Mouse (Mus musculus) midbrain, embryonic 10.5 days (tissue): ENCODE results near the gene Slc25a5. TPM values are rescaled to one million over a fixed set of nuclear protein-coding genes. Genes with fewer than 3 reads are reported as not detected.

ENCODE experiments used
- DNase-seq: peaks from one replicate; pipeline ENCODE4 v3.0.0-alpha.2; 2017; ENCODE audit warnings: low spot score
- H3K27ac ChIP-seq: fragments of 300-500 bp; sonication (generic); replicated peaks from 2 replicates; pipeline ENCODE4 v1.5.1; 2016; ENCODE audit warnings: mild to moderate bottlenecking
- H3K27me3 ChIP-seq: fragments of 300-500 bp; sonication (generic); 2 replicates; pipeline ENCODE4 v1.6.1; 2016; ENCODE audit warnings: low read depth, mild to moderate bottlenecking; ENCODE audit not compliant: poor library complexity, severe bottlenecking
- H3K36me3 ChIP-seq: fragments of 300-500 bp; sonication (generic); 2 replicates; pipeline ENCODE4 v1.6.1; 2016; ENCODE audit warnings: mild to moderate bottlenecking, moderate library complexity
- H3K4me1 ChIP-seq: fragments of 300-500 bp; sonication (generic); 2 replicates; pipeline ENCODE4 v1.6.1; 2016
- H3K4me3 ChIP-seq: fragments of 300-500 bp; sonication (generic); 2 replicates; pipeline ENCODE4 v1.5.1; 2016; ENCODE audit warnings: mild to moderate bottlenecking, moderate library complexity
- H3K9me3 ChIP-seq: fragments of 300-500 bp; sonication (generic); replicated peaks from 2 replicates; pipeline ENCODE4 v1.6.1; 2016; ENCODE audit warnings: mild to moderate bottlenecking
- WGBS: fragments of 180-500 bp; shearing (Covaris S2); methylation state at CpG from one replicate; pipeline ENCODE4 v1.1.7; 2016; 5-methylcytosine and 5-hydroxymethylcytosine counted together
- polyA plus RNA-seq: library from polyadenylated mRNA; unstranded; fragments of >200 nt; fragmentation: Nextera tagmentation; extraction: Ambion mirVana; gene quantifications from 2 replicates; pipeline ENCODE4 v1.2.1, GENCODE M21; 2016

Gene Slc25a5
- polyA plus RNA-seq, result 854 and 880 TPM in 2 replicates

- 19% methylated on average over 41 of the region's 41 CpGs for WGBS
- Histone ChIP-seq H3K9me3 (peaks cover 8% of the 10 kb centered on the region; the same call in 1 of the 2 replicates), H3K4me1 (peaks cover 13% of the 10 kb centered on the region), H3K27me3 (no peaks in the 10 kb centered on the region), H3K36me3 (peaks cover 20% of the 10 kb centered on the region), H3K4me3 (peak within 1 kb of the TSS; percentile 69), H3K27ac (peak within 1 kb of the TSS; percentile 89)
- DNase-seq, result peak; percentile 82
Measured at GRCm38 (mm10) chrX:36795424-36796162, at the start of gene Slc25a5. Gene Slc25a5, plus strand, starts transcription at chrX:36795651.

DNA sequence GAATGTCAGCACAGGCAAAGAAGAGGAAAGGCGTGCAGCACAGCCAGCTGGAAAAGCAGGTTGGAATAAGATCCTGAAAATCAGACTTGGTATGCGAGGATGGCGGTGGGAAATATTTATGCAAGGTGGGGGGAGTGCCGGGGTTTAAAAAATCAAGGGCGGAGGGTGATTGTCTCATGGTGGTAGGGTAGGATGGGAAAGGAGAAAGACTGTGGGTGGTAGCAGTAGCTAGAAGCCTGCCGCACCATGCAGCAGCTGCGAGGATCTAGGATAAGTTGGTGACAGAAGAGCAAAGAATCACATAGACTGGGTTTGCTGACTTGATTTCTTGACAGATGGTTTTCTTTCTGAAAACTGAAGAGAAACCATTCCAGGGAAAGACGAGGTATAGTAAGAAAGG, 48.7 kb upstream of the Slc25a5 start:
- no peak overlapping the region for H3K27ac ChIP-seq
- peaks cover 6% of the 10 kb centered on the region for H3K9me3 ChIP-seq
- peaks cover 7% of the 10 kb centered on the region for H3K4me1 ChIP-seq
- 88% methylated on average over 8 of the region's 8 CpGs for WGBS
- no peak overlapping the region for H3K4me3 ChIP-seq
- H3K36me3 ChIP-seq, result no peaks in the 10 kb centered on the region
- H3K27me3 ChIP-seq, result no peaks in the 10 kb centered on the region
- no peak for DNase-seq

- Histone ChIP-seq H3K4me1 (peaks cover 5% of the 10 kb centered on the region), H3K27me3 (no peaks in the 10 kb centered on the region), H3K9me3 (peaks cover 4% of the 10 kb centered on the region), H3K4me3 (no peak overlapping the region), H3K27ac (no peak overlapping the region), H3K36me3 (no peaks in the 10 kb centered on the region)
- DNase-seq, result no peak
- 61% methylated on average over 3 of the region's 3 CpGs for WGBS
Measured at GRCm38 (mm10) chrX:36748573-36748972, 46.9 kb upstream of the Slc25a5 start.

DNA sequence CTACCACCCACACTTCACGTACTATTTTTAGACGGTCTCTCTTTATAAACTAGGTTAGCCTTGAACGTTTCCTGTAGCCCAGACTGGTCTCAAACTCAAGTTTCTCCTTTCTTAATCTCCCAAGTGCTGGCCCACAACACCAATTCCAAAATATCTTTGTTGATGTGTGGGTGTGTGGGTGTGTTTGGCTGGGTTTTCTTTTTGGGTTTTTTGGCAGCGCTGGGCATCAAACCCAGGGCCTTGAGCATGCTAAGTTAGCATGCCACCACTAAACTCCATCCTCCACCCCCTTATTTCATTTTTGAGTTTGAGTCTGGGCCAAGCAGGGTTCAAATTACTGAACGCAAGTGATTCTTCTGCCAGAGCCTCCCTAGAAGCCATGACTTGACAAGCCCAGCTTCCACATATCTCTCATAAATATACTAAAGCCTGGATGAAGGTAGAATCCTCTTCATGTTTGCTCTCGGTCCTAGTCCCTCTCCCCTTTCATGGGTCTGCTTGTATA, 46.1 kb upstream of the Slc25a5 start:
- Histone ChIP-seq H3K27me3 (no peaks in the 10 kb centered on the region), H3K27ac (no peak overlapping the region), H3K9me3 (no peaks in the 10 kb centered on the region), H3K36me3 (no peaks in the 10 kb centered on the region), H3K4me3 (no peak overlapping the region), H3K4me1 (no peaks in the 10 kb centered on the region)
- 85% methylated on average over 6 of the region's 6 CpGs for WGBS
- no peak for DNase-seq

DNA sequence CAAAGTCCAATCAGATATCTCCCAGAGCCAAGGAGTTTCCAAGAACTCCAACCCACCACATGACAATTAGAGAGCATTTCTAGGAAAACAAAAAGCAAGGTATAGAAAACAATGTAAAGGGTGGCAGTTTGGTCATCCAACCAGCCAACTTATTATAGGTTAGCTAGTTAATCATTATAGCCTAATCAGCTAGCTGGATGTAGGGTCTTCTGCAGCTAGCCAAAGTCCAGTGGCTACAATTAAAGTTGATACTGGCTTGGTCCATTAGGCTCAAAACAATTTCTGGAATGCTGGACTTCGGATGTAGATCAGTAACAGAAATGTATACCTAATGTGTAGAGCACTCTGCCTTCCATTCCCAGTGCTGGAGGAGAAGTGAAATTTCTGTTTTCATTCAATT, 44.9 kb upstream of the Slc25a5 start:
- no peaks in the 10 kb centered on the region for H3K4me1 ChIP-seq
- WGBS, result 83% methylated on average over 1 of the region's 1 CpGs
- DNase-seq, result no peak

DNA sequence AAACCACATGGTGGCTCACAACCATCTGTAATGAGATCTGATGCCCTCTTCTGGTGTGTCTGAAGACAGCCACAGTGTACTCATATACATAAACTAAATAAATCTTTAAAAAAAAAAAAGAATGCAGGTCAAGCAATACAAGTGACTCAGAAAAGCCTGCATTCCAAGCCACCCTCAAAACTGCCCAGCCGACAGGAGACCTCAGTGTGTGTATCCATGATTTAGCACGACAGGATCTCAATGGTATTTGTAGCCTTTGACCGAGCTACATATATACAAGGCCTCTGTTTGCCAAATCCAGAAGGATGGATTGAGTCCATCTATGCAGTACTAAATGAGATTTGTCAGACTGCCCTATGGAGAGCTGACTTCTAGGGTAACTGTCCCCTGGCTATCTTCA, 42.9 kb upstream of the Slc25a5 start:
- H3K4me3 ChIP-seq, result no peak overlapping the region
- no peaks in the 10 kb centered on the region for H3K27me3 ChIP-seq
- H3K36me3 ChIP-seq, result no peaks in the 10 kb centered on the region
- WGBS, result 96% methylated on average over 3 of the region's 3 CpGs
- no peaks in the 10 kb centered on the region for H3K4me1 ChIP-seq
- H3K9me3 ChIP-seq, result no peaks in the 10 kb centered on the region
- H3K27ac ChIP-seq, result no peak overlapping the region
- no peak for DNase-seq

More for the DNA sequence above, 44.9 kb upstream of the Slc25a5 start:
- Histone ChIP-seq H3K4me3 (no peak overlapping the region), H3K36me3 (no peaks in the 10 kb centered on the region), H3K27ac (no peak overlapping the region), H3K9me3 (no peaks in the 10 kb centered on the region), H3K27me3 (no peaks in the 10 kb centered on the region)

GRCm38 (mm10) chrX:36757796-36758472, 37.5 kb upstream of the Slc25a5 start:
- Histone ChIP-seq H3K4me1 (peaks cover 19% of the 10 kb centered on the region), H3K27me3 (no peaks in the 10 kb centered on the region), H3K36me3 (no peaks in the 10 kb centered on the region), H3K4me3 (no peak overlapping the region), H3K9me3 (no peaks in the 10 kb centered on the region), H3K27ac (no peak overlapping the region)
- DNase-seq, result no peak
- 71% methylated on average over 7 of the region's 7 CpGs for WGBS

DNA sequence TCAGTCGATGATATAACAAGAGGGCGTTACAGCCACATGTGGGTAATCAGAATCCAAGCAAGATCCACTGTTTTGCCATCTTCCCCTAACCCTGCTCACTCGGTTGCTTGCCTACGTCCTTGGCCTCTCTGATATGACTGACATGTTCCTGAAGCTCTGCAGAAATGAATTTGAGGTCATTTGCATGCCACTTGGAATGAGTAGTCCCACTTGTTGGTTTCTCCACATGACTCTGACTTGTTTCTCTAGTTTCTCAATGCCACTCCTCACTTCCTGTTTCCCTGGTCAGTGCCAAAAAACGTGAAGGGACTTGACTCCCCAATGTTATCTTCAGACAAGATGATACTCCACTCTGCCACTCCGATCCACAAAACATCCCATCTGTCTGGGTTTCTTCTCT, 36.9 kb upstream of the Slc25a5 start:
- no peak overlapping the region for H3K4me3 ChIP-seq
- no peak for DNase-seq
- WGBS, result 71% methylated on average over 6 of the region's 6 CpGs
- H3K27me3 ChIP-seq, result no peaks in the 10 kb centered on the region
- no peak overlapping the region for H3K27ac ChIP-seq
- H3K9me3 ChIP-seq, result no peaks in the 10 kb centered on the region
- no peaks in the 10 kb centered on the region for H3K36me3 ChIP-seq
- peaks cover 24% of the 10 kb centered on the region for H3K4me1 ChIP-seq

GRCm38 (mm10) chrX:36760946-36761635, 34.4 kb upstream of the Slc25a5 start:
- 49% methylated on average over 6 of the region's 6 CpGs for whole genome bisulfite sequencing
- Histone ChIP-seq H3K4me1 (peaks cover 34% of the 10 kb centered on the region), H3K4me3 (peak overlapping the region; percentile 11; the same call in 1 of the 2 replicates), H3K27me3 (no peaks in the 10 kb centered on the region), H3K27ac (peak overlapping the region; percentile 88), H3K36me3 (no peaks in the 10 kb centered on the region), H3K9me3 (no peaks in the 10 kb centered on the region)
- peak; percentile 27 for DNase-seq

- Histone ChIP-seq H3K27me3 (no peaks in the 10 kb centered on the region), H3K4me1 (peaks cover 34% of the 10 kb centered on the region), H3K9me3 (no peaks in the 10 kb centered on the region), H3K27ac (peak overlapping the region; percentile 88), H3K36me3 (no peaks in the 10 kb centered on the region), H3K4me3 (peak overlapping the region; percentile 32)
- DNase-seq, result no peak
- WGBS, result 72% methylated on average over 5 of the region's 5 CpGs
Measured at GRCm38 (mm10) chrX:36762289-36762688, 33.2 kb upstream of the Slc25a5 start.

- Histone ChIP-seq H3K9me3 (no peaks in the 10 kb centered on the region), H3K4me3 (peak overlapping the region; percentile 32), H3K4me1 (peaks cover 34% of the 10 kb centered on the region), H3K36me3 (no peaks in the 10 kb centered on the region), H3K27ac (peak overlapping the region; percentile 88), H3K27me3 (no peaks in the 10 kb centered on the region)
- no peak for DNase-seq
- WGBS, result 72% methylated on average over 4 of the region's 4 CpGs
Measured at GRCm38 (mm10) chrX:36762894-36763293, 32.6 kb upstream of the Slc25a5 start.

- Histone ChIP-seq H3K4me3 (peak overlapping the region; percentile 32), H3K27me3 (no peaks in the 10 kb centered on the region), H3K36me3 (no peaks in the 10 kb centered on the region), H3K9me3 (no peaks in the 10 kb centered on the region), H3K4me1 (peaks cover 34% of the 10 kb centered on the region), H3K27ac (peak overlapping the region; percentile 88)
- 38% methylated on average over 11 of the region's 11 CpGs for WGBS
- peak; percentile 32 for DNase-seq
Measured at GRCm38 (mm10) chrX:36763298-36763933, 32.0 kb upstream of the Slc25a5 start.
